Mouse (Mus musculus) cerebellum, postnatal 4 days (tissue): ENCODE results near the gene Rpl10l.

Experiments
- DNase-seq, 2 experiments: peaks; one replicate each; pipeline ENCODE4 v3.0.0; 2022; ENCODE audit warnings: low spot score in 2 of 2, mixed read lengths in 1 of 2

The Rpl10l gene

DNA sequence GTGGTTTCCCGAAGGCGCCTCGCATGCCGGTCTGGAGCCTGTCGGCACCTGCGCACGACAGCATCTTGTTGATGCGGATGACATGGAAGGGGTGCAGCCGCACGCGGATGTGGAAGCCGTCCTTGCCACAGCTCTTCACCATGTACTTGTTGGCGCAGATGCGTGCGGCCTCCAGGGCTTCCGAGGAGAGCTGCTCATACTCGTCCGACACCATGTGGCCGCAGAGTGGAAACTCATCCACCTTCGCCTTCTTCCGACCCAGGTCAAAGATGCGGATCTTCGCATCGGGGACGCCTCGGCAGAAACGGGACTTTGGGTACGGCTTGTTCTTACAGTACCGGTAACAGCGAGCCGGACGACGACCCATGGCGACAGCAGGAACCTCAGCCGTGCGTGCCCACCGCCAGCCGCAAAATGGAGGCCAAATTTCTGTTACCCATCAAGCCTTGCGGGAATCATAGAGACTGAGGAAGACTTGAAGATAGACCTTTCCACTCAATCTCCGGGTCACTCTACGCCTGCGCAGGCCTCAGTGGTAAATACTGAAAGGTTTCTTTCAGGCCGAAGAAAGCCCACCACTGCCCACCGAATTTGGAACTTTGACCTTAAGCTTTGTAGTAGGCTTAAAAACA, at the start of gene Rpl10l:
Gene Rpl10l (minus strand): TSS at position 411 of the 632 bp plus-strand sequence.
- no peak for DNase-seq

DNA sequence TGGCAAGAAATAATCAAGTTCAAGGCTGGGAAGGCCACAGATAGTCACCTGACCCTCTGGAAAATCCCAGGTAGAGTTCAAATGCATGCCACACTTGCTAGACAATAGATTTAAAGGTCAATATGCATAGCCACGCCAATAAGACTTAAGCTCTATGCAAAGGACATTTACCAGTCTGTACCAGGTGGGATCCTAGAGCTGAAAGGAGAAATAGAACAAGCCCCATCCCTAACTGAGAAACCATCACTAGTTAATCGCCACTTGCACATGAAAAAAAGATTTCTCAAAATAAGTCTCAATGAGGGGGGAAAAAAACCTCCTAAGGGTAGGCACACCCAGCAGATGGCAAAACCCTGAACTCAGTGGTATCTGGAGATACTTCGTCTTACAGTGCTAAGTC, 8.3 kb downstream of the Rpl10l start:
- no peak for DNase-seq

DNA sequence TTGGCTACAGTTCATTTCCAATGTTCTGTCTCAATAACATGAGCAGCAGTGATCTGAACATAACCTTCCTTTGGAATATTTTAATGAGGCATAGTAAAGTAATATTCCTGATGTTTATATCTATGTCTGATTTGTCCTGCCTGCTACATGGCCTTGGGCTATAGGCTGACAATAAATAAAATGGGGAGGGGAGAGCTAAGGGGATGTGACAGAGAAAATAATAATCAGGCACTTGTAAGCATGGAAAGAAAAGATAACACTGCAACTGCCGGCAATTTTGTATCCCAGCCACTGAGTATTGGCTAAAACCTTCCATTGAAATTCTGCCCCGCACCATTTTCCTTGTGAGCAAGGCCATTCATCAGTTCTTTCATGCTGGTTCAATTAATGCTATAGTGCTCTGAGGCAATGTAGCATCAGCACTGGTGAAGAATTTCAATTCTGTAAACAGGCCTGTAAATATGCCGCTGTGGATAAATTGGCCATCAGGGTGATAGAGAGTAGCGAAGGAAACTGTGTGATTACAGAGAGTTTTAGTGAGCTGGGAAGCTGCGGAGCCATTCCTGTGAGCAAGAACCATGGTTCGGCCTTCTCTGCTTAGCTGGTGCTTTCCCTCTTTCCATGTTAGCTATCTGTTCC, 38.6 kb downstream of the Rpl10l start:
- DNase-seq = no peak

DNA sequence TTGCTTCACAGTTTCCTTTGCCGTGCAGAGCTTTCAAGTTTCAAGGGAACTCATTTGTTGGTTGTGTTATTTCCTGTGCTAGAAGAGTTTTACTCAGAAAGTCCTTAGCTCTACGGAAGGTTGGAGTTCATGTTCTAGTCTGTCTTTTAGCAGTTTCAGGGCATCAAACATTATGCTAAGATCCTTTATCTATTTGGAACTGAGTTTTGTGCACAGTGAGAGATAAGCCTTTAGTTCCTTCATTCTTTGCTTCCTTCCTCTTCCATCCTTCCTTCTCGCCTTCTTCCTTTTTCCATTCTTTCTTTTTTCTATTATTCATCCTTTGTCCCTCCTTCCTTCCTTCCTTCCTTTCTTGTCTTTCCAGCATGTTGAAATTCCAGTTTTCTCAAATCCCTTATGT, 50.0 kb downstream of the Rpl10l start:
- no peak for DNase-seq
